Mouse (Mus musculus) embryonic fibroblast, embryonic 13.5 days (primary cell): Measurements from ENCODE around the gene Zbtb3.

Experiments used
- CTCF ChIP-seq: IDR thresholded peaks from 2 replicates; pipeline ENCODE4 v1.5.1; 2011; ENCODE audit warnings: mild to moderate bottlenecking, control low read depth, low read length, moderate library complexity, borderline replicate concordance; ENCODE audit not compliant: insufficient read depth
- POLR2A ChIP-seq: IDR thresholded peaks from 2 replicates; pipeline ENCODE4 v1.6.1; 2011; ENCODE audit warnings: low read depth, mild to moderate bottlenecking, control low read depth, low read length, moderate library complexity

DNA sequence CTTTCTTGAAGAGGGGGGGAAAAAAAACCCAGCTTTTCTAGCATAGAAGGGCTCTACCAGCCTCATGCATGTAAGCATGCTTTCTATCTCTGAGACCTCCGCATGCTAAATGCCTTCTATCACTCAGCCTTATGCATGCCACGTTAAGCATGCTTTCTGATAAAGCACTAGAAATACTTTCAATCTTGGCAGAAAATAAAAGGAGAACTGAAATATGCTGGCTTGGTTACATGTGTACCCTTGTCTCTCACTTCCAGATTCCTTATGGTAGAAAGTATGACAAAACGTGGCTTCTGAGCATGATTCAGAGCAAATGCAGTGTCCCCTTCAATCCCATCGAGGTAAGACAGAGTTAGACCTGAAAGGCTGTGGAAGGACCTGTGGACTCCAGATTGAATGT lies 39.1 kb upstream of the Zbtb3 start:
- no peak for TF ChIP-seq CTCF
- TF ChIP-seq POLR2A: no peak
